Mouse (Mus musculus): ENCODE measurements around the gene Ihh. TPM values are rescaled to one million over a fixed set of nuclear protein-coding genes. Genes with fewer than 3 reads are reported as not detected.
A peak's percentile ranks its signal among the peaks of the same experiment; 100 is the strongest.

Gene Ihh
- polyA plus RNA-seq, 2 experiments, result 1.5 to 2.4 TPM

GRCm38 (mm10) chr1:74964494-74965215, 13.2 kb upstream of the Ihh start:
- TF ChIP-seq EP300 (IDR thresholded peaks at IDR 0.05; ENCODE audit: low read depth), result no peak
- peak; percentile 82 for TF ChIP-seq CTCF (IDR thresholded peaks at IDR 0.05; ENCODE audit: low read depth)

GRCm38 (mm10) chr1:74962853-74963227, 11.4 kb upstream of the Ihh start:
- H3K27ac ChIP-seq, result no peak overlapping the region
- peaks cover 0 to 8% of the 10 kb centered on the region in 2 experiments; a peak in 2 of 4 replicates for H3K4me1 ChIP-seq (replicated peaks; ENCODE audit: control insufficient read depth in 2 of 2, insufficient read depth in 2 of 2, low read length in 1 of 2)
- H3K36me3 ChIP-seq (replicated peaks; ENCODE audit: control insufficient read depth, insufficient read depth, low read depth), result no peaks in the 10 kb centered on the region
- no peaks in the 10 kb centered on the region for H3K27me3 ChIP-seq (ENCODE audit: control insufficient read depth, insufficient read depth, low read length)
- no peak for ATAC-seq (ENCODE audit: insufficient read depth)
- DNase-seq (ENCODE audit: low read depth in 3 of 3, low spot score in 3 of 3), result no peak
- no peaks in the 10 kb centered on the region for H3K9me3 ChIP-seq (ENCODE audit: control insufficient read depth, low read length)
- H3K4me3 ChIP-seq (ENCODE audit: insufficient read depth in 1 of 2, low read depth in 2 of 2, low read length in 2 of 2), result no peak overlapping the region
- H3K9ac ChIP-seq (replicated peaks), result no peak overlapping the region
- WGBS (ENCODE audit: insufficient replicate concordance), result 59% methylated on average over 5 of the region's 5 CpGs
- TF ChIP-seq CTCF (IDR thresholded peaks at IDR 0.05; ENCODE audit: low read depth), result no peak
- TF ChIP-seq EP300 (IDR thresholded peaks at IDR 0.05; ENCODE audit: low read depth), result no peak
- H3K4me2 ChIP-seq (ENCODE audit: low read depth), result 0 out of 2 replicates have a peak overlapping the region, but pooled peaks have one; percentile 1

More at GRCm38 (mm10) chr1:74964494-74965215, 13.2 kb upstream of the Ihh start:
- no peak overlapping the region for H3K27ac ChIP-seq
- peak; percentile 36 to 50 (median 37) for DNase-seq (ENCODE audit: low read depth in 3 of 3, low spot score in 3 of 3)
- WGBS (ENCODE audit: insufficient replicate concordance), result 20% methylated on average over 16 of the region's 16 CpGs
- no peaks in the 10 kb centered on the region for H3K27me3 ChIP-seq (ENCODE audit: control insufficient read depth, insufficient read depth, low read length)
- no peak overlapping the region for H3K9ac ChIP-seq (replicated peaks)
- H3K9me3 ChIP-seq (ENCODE audit: control insufficient read depth, low read length), result no peaks in the 10 kb centered on the region
- H3K36me3 ChIP-seq (replicated peaks; ENCODE audit: control insufficient read depth, insufficient read depth, low read depth), result no peaks in the 10 kb centered on the region
- peaks cover 0 to 8% of the 10 kb centered on the region in 2 experiments; a peak in 2 of 4 replicates for H3K4me1 ChIP-seq (replicated peaks; ENCODE audit: control insufficient read depth in 2 of 2, insufficient read depth in 2 of 2, low read length in 1 of 2)
- no peak for ATAC-seq (ENCODE audit: insufficient read depth)
- no peak overlapping the region for H3K4me3 ChIP-seq (ENCODE audit: insufficient read depth in 1 of 2, low read depth in 2 of 2, low read length in 2 of 2)
- no peak overlapping the region for H3K4me2 ChIP-seq (ENCODE audit: low read depth)

GRCm38 (mm10) chr1:74962126-74962852, 10.8 kb upstream of the Ihh start:
- H3K27ac ChIP-seq, result peak overlapping the region; percentile 44; the same call in 1 of the 2 replicates
- 39% methylated on average over 5 of the region's 5 CpGs for WGBS (ENCODE audit: insufficient replicate concordance)
- no peak overlapping the region for H3K9ac ChIP-seq (replicated peaks)
- peak overlapping the region; percentile 24; the same call in 1 of the 2 replicates for H3K4me2 ChIP-seq (ENCODE audit: low read depth)
- H3K27me3 ChIP-seq (ENCODE audit: control insufficient read depth, insufficient read depth, low read length), result no peaks in the 10 kb centered on the region
- peaks cover 0 to 8% of the 10 kb centered on the region in 2 experiments; a peak in 2 of 4 replicates for H3K4me1 ChIP-seq (replicated peaks; ENCODE audit: control insufficient read depth in 2 of 2, insufficient read depth in 2 of 2, low read length in 1 of 2)
- DNase-seq (ENCODE audit: low read depth in 3 of 3, low spot score in 3 of 3) (no peak), ATAC-seq (ENCODE audit: insufficient read depth) (peak; percentile 28; the same call in 1 of the 2 replicates)
- TF ChIP-seq CTCF (IDR thresholded peaks at IDR 0.05; ENCODE audit: low read depth), result no peak
- TF ChIP-seq EP300 (IDR thresholded peaks at IDR 0.05; ENCODE audit: low read depth), result no peak
- no peak overlapping the region for H3K4me3 ChIP-seq (ENCODE audit: insufficient read depth in 1 of 2, low read depth in 2 of 2, low read length in 2 of 2)
- H3K9me3 ChIP-seq (ENCODE audit: control insufficient read depth, low read length), result no peaks in the 10 kb centered on the region
- H3K36me3 ChIP-seq (replicated peaks; ENCODE audit: control insufficient read depth, insufficient read depth, low read depth), result no peaks in the 10 kb centered on the region

GRCm38 (mm10) chr1:74961722-74962121, 10.2 kb upstream of the Ihh start:
- ATAC-seq (ENCODE audit: insufficient read depth), result peak; percentile 45; the same call in 1 of the 2 replicates
- TF ChIP-seq CTCF (IDR thresholded peaks at IDR 0.05; ENCODE audit: low read depth), result no peak
- TF ChIP-seq EP300 (IDR thresholded peaks at IDR 0.05; ENCODE audit: low read depth), result no peak

GRCm38 (mm10) chr1:74960059-74960458, 8.6 kb upstream of the Ihh start:
- WGBS (ENCODE audit: insufficient replicate concordance), result 61% methylated on average over 7 of the region's 7 CpGs
- Histone ChIP-seq H3K4me1 (replicated peaks; ENCODE audit: control insufficient read depth in 2 of 2, insufficient read depth in 2 of 2, low read length in 1 of 2) (peaks cover 0 to 8% of the 10 kb centered on the region in 2 experiments; a peak in 2 of 4 replicates), H3K9me3 (ENCODE audit: control insufficient read depth, low read length) (no peaks in the 10 kb centered on the region), H3K27me3 (ENCODE audit: control insufficient read depth, insufficient read depth, low read length) (no peaks in the 10 kb centered on the region), H3K27ac (no peak overlapping the region), H3K4me2 (ENCODE audit: low read depth) (no peak overlapping the region), H3K9ac (replicated peaks) (no peak overlapping the region), H3K36me3 (replicated peaks; ENCODE audit: control insufficient read depth, insufficient read depth, low read depth) (no peaks in the 10 kb centered on the region), H3K4me3 (ENCODE audit: insufficient read depth in 1 of 2, low read depth in 2 of 2, low read length in 2 of 2) (no peak overlapping the region)
- ATAC-seq (ENCODE audit: insufficient read depth), result no peak
- no peak for TF ChIP-seq EP300 (IDR thresholded peaks at IDR 0.05; ENCODE audit: low read depth)
- TF ChIP-seq CTCF (IDR thresholded peaks at IDR 0.05; ENCODE audit: low read depth), result no peak
- no peak for DNase-seq (ENCODE audit: low read depth in 3 of 3, low spot score in 3 of 3)

More at GRCm38 (mm10) chr1:74961722-74962121, 10.2 kb upstream of the Ihh start:
- H3K27me3 ChIP-seq (ENCODE audit: control insufficient read depth, insufficient read depth, low read length), result no peaks in the 10 kb centered on the region
- peak in 1 of 3 experiments; percentile 7 for DNase-seq (ENCODE audit: low read depth in 3 of 3, low spot score in 3 of 3)
- H3K36me3 ChIP-seq (replicated peaks; ENCODE audit: control insufficient read depth, insufficient read depth, low read depth), result no peaks in the 10 kb centered on the region
- H3K9ac ChIP-seq (replicated peaks), result no peak overlapping the region
- no peak overlapping the region for H3K4me2 ChIP-seq (ENCODE audit: low read depth)
- peak overlapping the region; percentile 44; the same call in 1 of the 2 replicates for H3K27ac ChIP-seq
- H3K9me3 ChIP-seq (ENCODE audit: control insufficient read depth, low read length), result no peaks in the 10 kb centered on the region
- no peak overlapping the region for H3K4me3 ChIP-seq (ENCODE audit: insufficient read depth in 1 of 2, low read depth in 2 of 2, low read length in 2 of 2)
- 58% methylated on average over 7 of the region's 7 CpGs for WGBS (ENCODE audit: insufficient replicate concordance)
- H3K4me1 ChIP-seq (replicated peaks; ENCODE audit: control insufficient read depth in 2 of 2, insufficient read depth in 2 of 2, low read length in 1 of 2), result peaks cover 0 to 8% of the 10 kb centered on the region in 2 experiments; a peak in 2 of 4 replicates

All from liver, embryonic 14.5 days (tissue).